Mouse (Mus musculus) liver, embryonic 14.5 days (tissue): Measurements from ENCODE around the gene Prm2. TPM values are rescaled to one million over a fixed set of nuclear protein-coding genes. Genes with fewer than 3 reads are reported as not detected.

Experiments
- ATAC-seq: fragments of 200-750 bp; cut with Nextera tagmentation; 2 replicates; pipeline ENCODE4 v1.8.0; 2017; ENCODE audit warnings: moderate number of reproducible peaks, mild to moderate bottlenecking, moderate library complexity; ENCODE audit not compliant: insufficient read depth
- DNase-seq, 3 experiments: peaks; one replicate each; pipeline ENCODE4 v3.0.0-alpha.2; 2012 to 2013; ENCODE audit warnings: low read depth in 3 of 3, low spot score in 3 of 3
- H3K27ac ChIP-seq: fragments of 300-500 bp; sonication (generic); 2 replicates; pipeline ENCODE4 v1.5.1; 2014; ENCODE audit warnings: moderate library complexity, mild to moderate bottlenecking, control low read depth, inconsistent platforms
- H3K27me3 ChIP-seq: fragments of 300-500 bp; sonication (generic); 2 replicates; pipeline ENCODE4 v1.6.1; 2014; ENCODE audit warnings: mild to moderate bottlenecking, low read length, moderate library complexity; ENCODE audit not compliant: control insufficient read depth, insufficient read depth
- H3K36me3 ChIP-seq: fragments of 300-500 bp; sonication (generic); replicated peaks from 2 replicates; pipeline ENCODE4 v1.6.1; 2014; ENCODE audit warnings: low read depth; ENCODE audit not compliant: control insufficient read depth, insufficient read depth
- H3K4me1 ChIP-seq, 2 experiments: fragments of 200-500 bp in 1 of 2; fragments of 300-500 bp in 1 of 2; sonication (generic) in 1 of 2; replicated peaks; 2 replicates each; pipeline ENCODE4 v1.6.1; 2012 to 2014; ENCODE audit warnings: antibody characterized with exemption in 1 of 2, inconsistent platforms in 1 of 2, low read length in 1 of 2; ENCODE audit not compliant: control insufficient read depth in 2 of 2, insufficient read depth in 2 of 2
- H3K4me2 ChIP-seq: fragments of 300-500 bp; sonication (generic); 2 replicates; pipeline ENCODE4 v1.6.1; 2014; ENCODE audit warnings: low read depth, mild to moderate bottlenecking, control low read depth, moderate library complexity
- H3K4me3 ChIP-seq, 2 experiments: fragments of 200-500 bp in 1 of 2; fragments of 300-500 bp in 1 of 2; sonication (generic) in 1 of 2; 2 replicates each; pipeline ENCODE4 v1.5.1; 2012 to 2014; ENCODE audit warnings: low read depth in 2 of 2, low read length in 2 of 2, mild to moderate bottlenecking in 2 of 2, control low read depth in 1 of 2, inconsistent platforms in 1 of 2, moderate library complexity in 1 of 2; ENCODE audit not compliant: insufficient read depth in 1 of 2
- H3K9ac ChIP-seq: fragments of 300-500 bp; sonication (generic); replicated peaks from 2 replicates; pipeline ENCODE4 v1.6.1; 2014; ENCODE audit warnings: mild to moderate bottlenecking, control low read depth, moderate library complexity
- H3K9me3 ChIP-seq: fragments of 300-500 bp; sonication (generic); 2 replicates; pipeline ENCODE4 v1.6.1; 2016; ENCODE audit warnings: low read length, mixed read lengths; ENCODE audit not compliant: control insufficient read depth
- CTCF ChIP-seq: IDR thresholded peaks from 2 replicates; pipeline ENCODE4 v1.5.1; 2016; ENCODE audit warnings: antibody characterized with exemption, low read depth, control low read depth
- EP300 ChIP-seq: IDR thresholded peaks from 2 replicates; pipeline ENCODE4 v1.6.1; 2016; ENCODE audit warnings: antibody characterized with exemption, low read depth
- WGBS: fragments of 180-500 bp; shearing (Covaris S2); extraction: QIAGEN DNeasy Blood & Tissue Kit; methylation state at CpG from one replicate; pipeline ENCODE4 v1.1.7; 2014; ENCODE audit not compliant: insufficient replicate concordance; 5-methylcytosine and 5-hydroxymethylcytosine counted together
- polyA plus RNA-seq, 2 experiments: library from polyadenylated mRNA; depleted of rRNA in 1 of 2; stranded (reverse) in 1 of 2; unstranded in 1 of 2; fragments of >200 nt; fragmentation: Nextera tagmentation in 1 of 2; extraction: Ambion mirVana in 1 of 2; gene quantifications; 2 replicates each; pipeline versions ENCODE4 v1.2.1 to v1.2.3; 2012 to 2014

Gene Prm2
- polyA plus RNA-seq, 2 experiments: not detected

- no peak for TF ChIP-seq CTCF
- TF ChIP-seq EP300: no peak
- peaks cover 0 to 14% of the 10 kb centered on the region in 2 experiments; a peak in 2 of 4 replicates for H3K4me1 ChIP-seq
- no peak for ATAC-seq
- H3K9ac ChIP-seq: no peak overlapping the region
- no peaks in the 10 kb centered on the region for H3K36me3 ChIP-seq
- H3K4me2 ChIP-seq: no peak overlapping the region
- no peak overlapping the region for H3K4me3 ChIP-seq
- WGBS: 32% methylated on average over 4 of the region's 4 CpGs
- DNase-seq: no peak
- no peak overlapping the region for H3K27ac ChIP-seq
- H3K27me3 ChIP-seq: no peaks in the 10 kb centered on the region
- no peaks in the 10 kb centered on the region for H3K9me3 ChIP-seq
Measured at GRCm38 (mm10) chr16:10770531-10771325, 25.2 kb downstream of the Prm2 start.

DNA sequence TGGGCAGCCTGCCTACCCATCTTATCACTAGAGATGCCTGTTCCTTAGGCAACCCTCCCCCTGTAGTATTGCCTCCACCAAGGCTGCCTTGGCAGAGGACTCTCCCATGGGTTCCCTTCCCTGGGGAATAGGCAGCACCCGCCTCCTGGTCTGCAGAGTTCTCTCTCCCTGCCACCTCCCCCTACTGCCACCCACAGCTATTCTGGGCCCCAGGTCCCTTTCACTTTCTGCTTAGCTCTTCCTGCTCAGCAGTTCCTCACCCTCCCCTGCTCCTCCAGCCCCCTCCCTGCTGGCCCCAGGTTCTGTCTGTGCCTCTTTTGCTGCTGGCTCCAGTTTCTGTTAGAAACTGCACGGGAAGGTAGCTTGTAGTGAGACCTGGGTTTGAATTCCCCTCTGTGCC is 26.3 kb downstream of the Prm2 start:
- DNase-seq: no peak
- no peak for ATAC-seq
- 25% methylated on average over 2 of the region's 2 CpGs for WGBS

GRCm38 (mm10) chr16:10768821-10769220 is 27.1 kb downstream of the Prm2 start:
- TF ChIP-seq EP300: no peak
- no peak for TF ChIP-seq CTCF
- ATAC-seq (no peak), DNase-seq (no peak)
- 14% methylated on average over 9 of the region's 9 CpGs for WGBS
- no peak overlapping the region for H3K4me3 ChIP-seq
- no peak overlapping the region for H3K27ac ChIP-seq
- H3K9ac ChIP-seq: no peak overlapping the region
- H3K4me1 ChIP-seq: peaks cover 0 to 11% of the 10 kb centered on the region in 2 experiments; a peak in 2 of 4 replicates
- no peaks in the 10 kb centered on the region for H3K9me3 ChIP-seq
- no peaks in the 10 kb centered on the region for H3K27me3 ChIP-seq
- H3K4me2 ChIP-seq: no peak overlapping the region
- no peaks in the 10 kb centered on the region for H3K36me3 ChIP-seq

More for the DNA sequence above, 26.3 kb downstream of the Prm2 start:
- Histone ChIP-seq H3K9ac (no peak overlapping the region), H3K27ac (no peak overlapping the region), H3K4me1 (peaks cover 0 to 13% of the 10 kb centered on the region in 2 experiments; a peak in 2 of 4 replicates), H3K4me3 (no peak overlapping the region), H3K27me3 (no peaks in the 10 kb centered on the region), H3K4me2 (no peak overlapping the region), H3K9me3 (no peaks in the 10 kb centered on the region), H3K36me3 (no peaks in the 10 kb centered on the region)
- no peak for TF ChIP-seq EP300
- no peak for TF ChIP-seq CTCF

GRCm38 (mm10) chr16:10767158-10767557 is 28.8 kb downstream of the Prm2 start:
- Histone ChIP-seq H3K9ac (no peak overlapping the region), H3K4me2 (no peak overlapping the region), H3K4me3 (no peak overlapping the region), H3K27me3 (no peaks in the 10 kb centered on the region), H3K9me3 (no peaks in the 10 kb centered on the region), H3K4me1 (peaks cover 0 to 8% of the 10 kb centered on the region in 2 experiments; a peak in 2 of 4 replicates), H3K27ac (no peak overlapping the region), H3K36me3 (no peaks in the 10 kb centered on the region)
- DNase-seq (peak; percentile 46 to 52 (median 49)), ATAC-seq (no peak)
- TF ChIP-seq CTCF (peak; percentile 89), EP300 (no peak)
- 23% methylated on average over 4 of the region's 4 CpGs for WGBS

DNA sequence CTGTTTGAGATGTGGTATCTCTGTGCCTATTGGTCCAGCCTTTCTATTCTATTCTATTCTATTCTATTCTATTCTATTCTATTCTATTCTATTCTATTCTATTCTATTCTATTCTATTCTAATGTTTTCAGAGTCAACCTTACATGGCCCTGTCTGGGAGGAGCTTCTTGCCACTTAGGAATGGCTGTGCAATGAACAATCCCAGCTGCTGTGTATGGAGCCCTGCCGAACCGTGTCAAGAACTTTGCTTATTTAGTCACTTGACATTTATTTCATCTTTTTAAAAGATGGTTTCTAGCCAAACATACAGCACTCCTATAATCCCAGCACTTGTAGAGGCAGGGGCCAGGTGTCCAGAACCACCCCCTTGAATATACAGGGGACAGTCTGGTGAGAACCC is 31.6 kb downstream of the Prm2 start:
- no peaks in the 10 kb centered on the region for H3K27me3 ChIP-seq
- DNase-seq: no peak
- WGBS: 25% methylated on average over 2 of the region's 2 CpGs
- ATAC-seq: no peak
- H3K9me3 ChIP-seq: no peaks in the 10 kb centered on the region
- H3K36me3 ChIP-seq: no peaks in the 10 kb centered on the region
- H3K4me1 ChIP-seq: peaks cover 0 to 3% of the 10 kb centered on the region in 2 experiments; a peak in 2 of 4 replicates
- no peak overlapping the region for H3K4me3 ChIP-seq
- no peak for TF ChIP-seq CTCF
- TF ChIP-seq EP300: no peak
- no peak overlapping the region for H3K9ac ChIP-seq
- no peak overlapping the region for H3K27ac ChIP-seq
- no peak overlapping the region for H3K4me2 ChIP-seq
